Mouse (Mus musculus) naive thymus-derived CD4-positive, alpha-beta T cell, adult 2 months (primary cell): ENCODE data around the gene Pts.

ENCODE experiments used
- DNase-seq: peaks from one replicate; pipeline ENCODE4 v3.0.0-alpha.2; 2011; ENCODE audit warnings: low read depth

The Pts gene

GRCm38 (mm10) chr9:50491531-50492045 lies 36.9 kb downstream of the Pts start:
- peak; percentile 42 for DNase-seq

GRCm38 (mm10) chr9:50490836-50491235 lies 37.7 kb downstream of the Pts start:
- no peak for DNase-seq

- no peak for DNase-seq
These were observed 43.0 kb downstream of the Pts start for GRCm38 (mm10) chr9:50485521-50485920.

- DNase-seq, result no peak
These were observed 45.8 kb downstream of the Pts start for GRCm38 (mm10) chr9:50482743-50483142.

- no peak for DNase-seq
These were observed 49.0 kb downstream of the Pts start for GRCm38 (mm10) chr9:50479476-50479875.

GRCm38 (mm10) chr9:50478826-50479225 lies 49.7 kb downstream of the Pts start:
- no peak for DNase-seq

GRCm38 (mm10) chr9:50477270-50477669 lies 51.3 kb downstream of the Pts start:
- no peak for DNase-seq

GRCm38 (mm10) chr9:50476651-50477050 lies 51.9 kb downstream of the Pts start:
- no peak for DNase-seq

GRCm38 (mm10) chr9:50475745-50476144 lies 52.8 kb downstream of the Pts start:
- DNase-seq, result no peak

- no peak for DNase-seq
These were observed 53.2 kb downstream of the Pts start for GRCm38 (mm10) chr9:50475318-50475717.
